Mouse (Mus musculus) kidney, postnatal 10 days (tissue): Measurements from ENCODE around the gene Gmip.
A peak's percentile ranks its signal among the peaks of the same experiment; 100 is the strongest.

Experiments used
- DNase-seq: peaks from one replicate; pipeline ENCODE4 v3.0.0; 2021; ENCODE audit warnings: mixed read lengths

Gene Gmip

DNA sequence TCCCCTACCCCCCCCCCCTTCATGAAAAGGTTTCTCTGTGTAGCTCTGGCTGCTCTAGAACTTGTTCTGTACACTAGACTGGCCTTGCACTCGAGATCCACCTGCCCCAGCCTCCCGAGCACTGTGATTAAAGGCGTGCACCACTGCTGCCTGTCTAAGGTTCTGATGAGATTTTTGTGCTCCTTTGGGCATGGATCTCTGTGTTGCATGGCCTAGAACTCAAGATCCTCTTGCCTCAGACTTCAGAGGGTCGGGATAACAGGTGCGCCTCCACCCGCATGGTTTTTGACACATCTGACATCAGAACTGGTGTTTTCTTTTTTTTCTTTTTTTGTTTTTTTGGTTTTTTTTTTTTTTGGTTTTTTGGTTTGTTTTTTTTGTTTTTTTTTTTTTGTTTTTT, 3.9 kb upstream of the Gmip start:
- DNase-seq = peak; percentile 2

- no peak for DNase-seq
Observed at GRCm38 (mm10) chr8:69805086-69805485, 3.4 kb upstream of the Gmip start.

DNA sequence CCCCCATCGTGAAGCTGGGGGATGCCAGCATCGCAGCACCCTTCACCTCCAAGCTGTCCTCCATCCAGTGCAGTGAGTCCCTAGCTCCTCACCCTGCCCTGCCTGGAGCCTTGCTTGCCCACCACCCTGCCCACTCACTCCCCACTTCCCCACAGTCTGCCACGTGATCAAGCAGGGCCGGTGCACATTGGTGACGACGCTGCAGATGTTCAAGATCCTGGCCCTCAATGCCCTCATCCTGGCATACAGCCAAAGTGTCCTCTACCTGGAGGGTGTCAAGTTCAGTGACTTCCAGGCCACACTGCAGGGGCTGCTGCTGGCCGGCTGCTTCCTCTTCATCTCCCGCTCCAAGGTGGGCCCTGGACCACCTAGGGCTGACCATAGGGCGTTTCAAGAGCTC, 3.0 kb upstream of the Gmip start:
- no peak for DNase-seq

DNA sequence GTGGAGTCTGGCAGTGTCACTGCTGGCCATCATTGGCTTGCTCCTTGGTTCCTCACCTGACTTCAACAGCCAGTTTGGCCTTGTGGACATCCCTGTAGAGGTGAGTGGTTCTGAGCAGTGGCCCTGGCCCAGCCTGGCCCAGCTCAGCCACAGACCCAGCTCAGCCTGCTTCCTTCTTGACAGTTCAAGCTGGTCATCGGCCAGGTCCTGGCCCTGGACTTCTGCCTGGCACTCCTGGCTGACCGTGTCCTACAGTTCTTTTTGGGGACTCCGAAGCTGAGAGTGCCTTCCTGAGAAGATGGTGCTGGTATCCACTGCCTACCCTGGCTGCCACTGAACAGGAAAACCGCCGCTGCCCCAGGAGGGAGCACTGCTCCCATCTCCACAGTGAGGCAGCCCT, 1.2 kb upstream of the Gmip start:
- no peak for DNase-seq

DNA sequence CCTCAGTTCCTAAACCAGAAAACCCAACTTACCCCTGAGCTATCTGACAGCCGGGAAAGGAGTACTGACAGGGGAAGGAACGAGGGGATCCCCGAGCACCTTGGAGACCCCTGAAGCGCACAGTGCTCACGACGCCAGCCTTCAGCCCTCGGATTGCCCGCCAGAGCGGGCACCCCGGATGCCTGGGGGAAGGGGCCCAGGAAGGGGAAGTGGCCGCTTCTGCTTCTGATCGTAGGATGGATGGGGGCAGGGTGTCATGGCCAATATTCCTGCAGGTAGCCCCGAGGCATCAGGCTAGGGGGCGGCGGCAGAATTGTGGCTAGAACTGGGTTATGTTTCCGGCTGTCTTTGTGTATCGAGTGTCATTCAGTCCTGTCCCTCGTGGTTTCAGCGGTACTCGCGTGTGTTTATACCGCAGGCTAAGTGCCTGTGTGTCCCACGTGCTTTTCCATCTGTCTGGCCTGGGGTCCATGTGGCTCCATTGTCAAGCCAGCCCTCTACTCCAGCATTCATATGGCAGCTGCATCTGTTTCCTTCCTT, 455 bp downstream of the Gmip start:
- peak; percentile 46 for DNase-seq

GRCm38 (mm10) chr8:69809820-69810219, 1.3 kb downstream of the Gmip start:
- DNase-seq = no peak

GRCm38 (mm10) chr8:69814881-69815280, 6.4 kb downstream of the Gmip start:
- DNase-seq = no peak

- DNase-seq = no peak
Observed at GRCm38 (mm10) chr8:69815396-69815795, 6.9 kb downstream of the Gmip start.

GRCm38 (mm10) chr8:69820466-69820865, 12.0 kb downstream of the Gmip start:
- DNase-seq = peak; percentile 67

DNA sequence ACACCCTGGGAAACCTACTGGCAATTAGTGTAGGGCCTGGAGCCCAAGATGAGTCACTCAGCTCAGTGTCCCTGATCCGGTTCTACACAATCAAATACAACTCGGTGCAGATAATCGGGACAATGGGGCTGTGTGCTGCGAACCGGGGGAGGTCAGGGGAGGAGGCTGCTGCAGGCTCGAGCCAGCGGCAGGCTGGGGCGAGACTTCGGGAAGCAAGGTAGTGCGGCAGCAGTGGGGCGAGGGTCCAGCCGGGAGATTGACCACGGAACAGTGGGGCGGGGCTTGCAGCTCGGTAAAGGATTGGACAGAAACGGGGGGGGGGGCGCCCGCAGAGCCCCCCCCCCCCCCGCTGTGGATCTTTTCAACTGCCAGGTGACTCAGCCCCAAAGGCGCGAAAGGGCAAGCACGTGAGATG, 13.5 kb downstream of the Gmip start:
- peak; percentile 76 for DNase-seq

- peak; percentile 88 for DNase-seq
Observed at GRCm38 (mm10) chr8:69822386-69823191, 14.1 kb downstream of the Gmip start, which contains the start of gene Lpar2. Lpar2 (plus strand) TSS chr8:69822429.

GRCm38 (mm10) chr8:69826371-69826770, 17.9 kb downstream of the Gmip start:
- no peak for DNase-seq

- DNase-seq = peak; percentile 91
Observed at GRCm38 (mm10) chr8:69832298-69832853, 23.9 kb downstream of the Gmip start, which contains the start of gene Pbx4. Pbx4 (plus strand) TSS chr8:69832491.

- peak; percentile 57 for DNase-seq
Observed at GRCm38 (mm10) chr8:69837057-69837682, 28.7 kb downstream of the Gmip start.

DNA sequence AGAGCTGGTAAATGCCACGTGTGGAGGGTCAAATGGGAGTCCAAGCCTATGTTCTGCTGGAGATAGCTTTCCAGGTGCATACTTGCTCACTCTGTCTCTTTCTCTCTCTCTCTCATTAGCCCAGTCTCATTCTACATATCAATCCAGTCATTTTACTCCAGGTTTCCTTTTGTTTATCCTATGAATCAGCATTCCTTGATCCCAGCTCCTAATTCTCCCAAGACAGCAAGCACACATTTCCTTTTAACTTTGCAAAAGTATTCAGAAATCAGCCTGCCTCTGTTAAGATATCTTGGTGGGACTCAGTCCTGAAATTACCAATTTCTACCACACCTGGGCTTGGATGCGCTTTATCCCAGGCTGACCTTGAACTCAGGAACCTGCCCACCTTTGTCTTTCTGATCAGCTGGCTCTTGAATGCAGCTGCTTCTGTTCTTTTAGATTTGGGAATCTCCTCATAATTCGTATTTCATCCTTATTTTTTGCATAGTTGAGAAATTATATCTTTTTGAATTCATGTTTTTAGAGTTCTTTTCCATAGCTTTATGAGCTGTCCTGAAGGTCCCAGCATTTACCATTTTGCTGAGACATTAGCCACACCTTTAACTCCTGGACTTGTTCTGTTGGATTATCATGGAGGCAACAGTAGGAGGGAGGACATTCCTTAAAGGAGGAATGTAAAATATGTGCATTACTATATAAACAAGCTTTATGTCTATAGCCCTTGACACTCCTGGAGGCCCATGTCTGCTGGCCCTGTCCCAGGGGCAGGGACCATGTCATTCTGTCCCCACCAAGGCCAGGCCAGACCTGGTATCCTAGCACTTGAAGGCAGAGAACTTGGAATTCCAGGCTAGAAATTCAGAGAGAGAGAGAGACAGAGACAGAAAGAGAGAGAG, 38.9 kb downstream of the Gmip start:
- DNase-seq = no peak

DNA sequence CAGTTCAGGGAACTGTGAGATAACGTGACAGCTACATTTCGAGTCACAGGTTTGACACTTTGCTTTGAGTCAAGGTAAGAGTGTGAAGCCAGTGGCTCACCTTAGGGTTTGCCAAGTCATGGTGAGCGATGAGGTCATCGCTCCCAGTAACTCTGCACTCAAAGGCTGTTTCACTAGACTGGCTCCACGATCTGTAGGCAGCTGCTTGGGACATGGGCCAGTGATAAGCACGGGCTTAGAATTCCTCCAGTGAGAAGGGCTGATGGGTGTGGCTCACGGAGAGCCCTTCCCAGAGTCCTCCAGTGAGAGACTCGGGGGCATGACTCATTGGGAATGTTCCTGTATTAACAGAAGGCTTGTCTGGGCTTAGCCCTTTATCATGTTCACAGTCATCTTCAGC, 40.5 kb downstream of the Gmip start:
- no peak for DNase-seq

DNA sequence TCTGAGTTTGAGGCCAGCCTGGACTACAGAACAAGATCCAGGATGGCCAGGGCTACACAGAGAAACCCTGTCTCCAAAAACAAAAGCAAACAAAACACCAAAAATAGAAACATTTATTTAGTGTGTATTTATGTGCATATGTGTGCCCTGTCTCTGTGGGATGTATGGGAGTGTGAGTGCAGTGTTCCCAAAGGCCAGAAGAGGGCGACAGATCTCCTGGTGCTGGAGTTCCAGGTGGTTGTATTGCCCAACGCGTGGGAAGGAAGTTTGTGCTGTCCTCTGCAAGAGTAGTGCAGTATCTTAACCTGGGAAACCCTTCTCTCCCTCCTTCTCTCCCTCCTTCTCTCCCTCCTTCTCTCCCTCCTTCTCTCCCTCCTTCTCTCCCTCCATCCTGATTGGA, 41.4 kb downstream of the Gmip start:
- DNase-seq = no peak

GRCm38 (mm10) chr8:69850926-69851506, 42.5 kb downstream of the Gmip start:
- no peak for DNase-seq

DNA sequence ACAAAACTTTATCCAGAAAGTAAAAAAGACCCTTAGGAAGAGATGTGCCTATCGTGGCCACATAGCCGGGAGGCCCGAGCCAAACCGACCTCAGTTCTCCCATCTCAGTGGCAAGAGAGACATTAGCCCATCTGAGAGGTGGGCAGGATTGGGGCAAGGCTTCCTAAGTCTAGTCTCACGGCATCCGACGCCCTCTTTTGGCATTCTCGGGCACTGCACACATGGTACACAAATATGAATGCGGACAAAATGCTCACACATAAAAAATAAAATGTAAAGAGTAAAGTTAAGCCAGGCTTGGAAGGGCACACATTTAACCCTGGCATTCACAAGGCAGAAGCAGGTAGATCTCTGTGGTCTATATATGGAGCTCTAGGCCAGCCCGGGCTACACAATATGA, 45.4 kb downstream of the Gmip start:
- no peak for DNase-seq

- DNase-seq = peak; percentile 25
Observed at GRCm38 (mm10) chr8:69860807-69861206, 52.3 kb downstream of the Gmip start.

GRCm38 (mm10) chr8:69861251-69861650, 52.8 kb downstream of the Gmip start:
- no peak for DNase-seq

DNA sequence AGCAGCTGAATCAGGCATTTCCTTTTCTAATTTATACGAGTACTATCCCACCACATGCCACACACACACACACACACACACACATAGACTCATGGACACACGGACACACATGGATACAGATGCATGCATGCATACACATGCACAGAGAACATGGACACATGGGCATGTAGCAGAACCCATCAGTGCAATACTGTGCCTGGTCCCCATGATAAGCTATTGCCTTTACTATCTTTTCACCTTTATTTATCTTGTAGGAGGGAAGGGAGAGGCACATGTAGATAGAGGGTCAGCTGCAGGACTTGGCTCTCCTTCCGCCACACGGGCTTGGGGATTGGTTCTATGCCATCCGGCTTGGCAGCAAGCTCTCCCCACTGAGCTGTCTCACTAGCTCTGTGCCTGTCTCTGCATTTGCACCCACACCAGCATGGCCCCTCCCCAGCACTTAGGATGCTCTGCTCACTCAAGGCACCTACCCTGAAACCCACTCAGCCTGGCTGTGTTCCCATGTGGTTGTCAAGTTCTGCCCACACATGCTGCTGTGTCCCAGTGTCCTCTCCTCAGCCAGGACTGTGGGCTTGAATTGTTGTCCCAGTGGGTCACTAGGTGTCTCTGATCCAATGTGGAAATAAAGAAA, 55.0 kb downstream of the Gmip start:
- DNase-seq = no peak
